Mouse (Mus musculus) lung, embryonic 14.5 days (tissue): ENCODE results near the gene Ugt1a9. TPM values are rescaled to one million over a fixed set of nuclear protein-coding genes. Genes with fewer than 3 reads are reported as not detected.
"Not testable (repeated sequence)": the region's sequence is repeated elsewhere in the genome, so short reads cannot be mapped to it uniquely, and the experiment has no call there.

Experiments used
- ATAC-seq: fragments of 200-750 bp; cut with Nextera tagmentation; 2 replicates; pipeline ENCODE4 v1.8.0; 2017; ENCODE audit warnings: mild to moderate bottlenecking, moderate TSS enrichment, moderate library complexity; ENCODE audit not compliant: insufficient read depth
- DNase-seq: peaks from one replicate; pipeline ENCODE4 v3.0.0-alpha.2; 2015
- H3K27ac ChIP-seq: fragments of 300-500 bp; sonication (generic); 2 replicates; pipeline ENCODE4 v1.5.1; 2014; ENCODE audit warnings: low read depth, mild to moderate bottlenecking, moderate library complexity
- H3K27me3 ChIP-seq: fragments of 300-500 bp; sonication (generic); 2 replicates; pipeline ENCODE4 v1.6.1; 2014; ENCODE audit warnings: low read length, control low read depth; ENCODE audit not compliant: insufficient read depth
- H3K36me3 ChIP-seq: fragments of 300-500 bp; sonication (generic); 2 replicates; pipeline ENCODE4 v1.6.1; 2014; ENCODE audit warnings: control low read depth; ENCODE audit not compliant: insufficient read depth
- H3K4me1 ChIP-seq: fragments of 300-500 bp; sonication (generic); 2 replicates; pipeline ENCODE4 v1.6.1; 2014; ENCODE audit warnings: antibody characterized with exemption, control low read depth; ENCODE audit not compliant: insufficient read depth
- H3K4me2 ChIP-seq: fragments of 300-500 bp; sonication (generic); 2 replicates; pipeline ENCODE4 v1.6.1; 2014; ENCODE audit warnings: mild to moderate bottlenecking
- H3K4me3 ChIP-seq: fragments of 300-500 bp; sonication (generic); 2 replicates; pipeline ENCODE4 v1.5.1; 2014; ENCODE audit warnings: low read depth, low read length
- H3K9ac ChIP-seq: fragments of 300-500 bp; sonication (generic); 2 replicates; pipeline ENCODE4 v1.6.1; 2014
- H3K9me3 ChIP-seq: fragments of 300-500 bp; sonication (generic); 2 replicates; pipeline ENCODE4 v1.6.1; 2016; ENCODE audit warnings: low read depth, low read length, control low read depth
- CTCF ChIP-seq: IDR thresholded peaks from 2 replicates; pipeline ENCODE4 v1.5.1; 2016; ENCODE audit warnings: antibody characterized with exemption, low read depth
- WGBS: fragments of 180-500 bp; shearing (Covaris S2); extraction: QIAGEN DNeasy Blood & Tissue Kit; methylation state at CpG from one replicate; pipeline ENCODE4 v1.1.7; 2014; 5-methylcytosine and 5-hydroxymethylcytosine counted together
- polyA plus RNA-seq: library from polyadenylated mRNA; unstranded; fragments of >200 nt; fragmentation: Nextera tagmentation; extraction: Ambion mirVana; gene quantifications from 2 replicates; pipeline ENCODE4 v1.2.1, GENCODE M21; 2014

The Ugt1a9 gene
- polyA plus RNA-seq, 1 experiment from 2014 or later, result not detected

GRCm38 (mm10) chr1:88165711-88166110 is 95.1 kb downstream of the Ugt1a9 start, which contains the start of gene Ugt1a5:
Gene Ugt1a5, plus strand, starts transcription at chr1:88166012.
- DNase-seq (no peak), ATAC-seq (no peak)
- H3K4me2 ChIP-seq, result no peak within 1 kb of the TSS
- no peak within 1 kb of the TSS for H3K9ac ChIP-seq
- H3K4me3 ChIP-seq, result no peak within 1 kb of the TSS
- no peak within 1 kb of the TSS for H3K27ac ChIP-seq
- no peak for TF ChIP-seq CTCF
- H3K36me3 ChIP-seq, result no peaks in the 10 kb centered on the region
- no peaks in the 10 kb centered on the region for H3K9me3 ChIP-seq
- H3K4me1 ChIP-seq, result no peaks in the 10 kb centered on the region
- no peaks in the 10 kb centered on the region for H3K27me3 ChIP-seq
- WGBS, result 69% methylated on average over 5 of the region's 5 CpGs

GRCm38 (mm10) chr1:88172190-88172589 is 101.6 kb downstream of the Ugt1a9 start:
- not testable (repeated sequence) for H3K4me2 ChIP-seq, H3K36me3 ChIP-seq, DNase-seq, H3K4me3 ChIP-seq, H3K4me1 ChIP-seq, H3K9ac ChIP-seq, H3K9me3 ChIP-seq, ATAC-seq, H3K27me3 ChIP-seq, H3K27ac ChIP-seq
- WGBS, result 83% methylated on average over 5 of the region's 7 CpGs

- Histone ChIP-seq H3K27ac (no peak overlapping the region), H3K4me3 (no peak overlapping the region), H3K9me3 (peaks cover 15% of the 10 kb centered on the region), H3K4me2 (no peak overlapping the region), H3K27me3 (no peaks in the 10 kb centered on the region), H3K9ac (no peak overlapping the region), H3K36me3 (no peaks in the 10 kb centered on the region), H3K4me1 (no peaks in the 10 kb centered on the region)
- DNase-seq, result no peak
- TF ChIP-seq CTCF, result no peak
- ATAC-seq, result no peak
- WGBS, result 88% methylated on average over 1 of the region's 1 CpGs
Measured at GRCm38 (mm10) chr1:88179657-88180056, 109.1 kb downstream of the Ugt1a9 start.

GRCm38 (mm10) chr1:88186325-88186935 is 115.8 kb downstream of the Ugt1a9 start:
- WGBS, result 83% methylated on average over 5 of the region's 5 CpGs
- no peak for DNase-seq
- Histone ChIP-seq H3K27ac (no peak overlapping the region), H3K4me1 (no peaks in the 10 kb centered on the region), H3K9me3 (no peaks in the 10 kb centered on the region), H3K9ac (no peak overlapping the region), H3K4me2 (no peak overlapping the region), H3K36me3 (no peaks in the 10 kb centered on the region), H3K27me3 (no peaks in the 10 kb centered on the region), H3K4me3 (no peak overlapping the region)
- TF ChIP-seq CTCF, result no peak
- ATAC-seq, result no peak

GRCm38 (mm10) chr1:88192136-88192535 is 121.5 kb downstream of the Ugt1a9 start:
- 75% methylated on average over 3 of the region's 3 CpGs for WGBS
- no peaks in the 10 kb centered on the region for H3K36me3 ChIP-seq
- TF ChIP-seq CTCF, result no peak

GRCm38 (mm10) chr1:88195687-88196086 is 125.1 kb downstream of the Ugt1a9 start:
- DNase-seq (no peak), ATAC-seq (no peak)
- no peak for TF ChIP-seq CTCF
- WGBS, result 88% methylated on average over 1 of the region's 1 CpGs
- Histone ChIP-seq H3K9ac (no peak overlapping the region), H3K27ac (no peak overlapping the region), H3K4me2 (no peak overlapping the region), H3K4me3 (no peak overlapping the region), H3K9me3 (no peaks in the 10 kb centered on the region), H3K4me1 (no peaks in the 10 kb centered on the region), H3K36me3 (no peaks in the 10 kb centered on the region), H3K27me3 (no peaks in the 10 kb centered on the region)

More at GRCm38 (mm10) chr1:88192136-88192535, 121.5 kb downstream of the Ugt1a9 start:
- Histone ChIP-seq H3K9me3 (no peaks in the 10 kb centered on the region), H3K27ac (no peak overlapping the region), H3K4me1 (no peaks in the 10 kb centered on the region), H3K27me3 (no peaks in the 10 kb centered on the region), H3K4me2 (no peak overlapping the region), H3K4me3 (no peak overlapping the region), H3K9ac (no peak overlapping the region)
- DNase-seq (no peak), ATAC-seq (no peak)

GRCm38 (mm10) chr1:88197443-88197842 is 126.8 kb downstream of the Ugt1a9 start:
- TF ChIP-seq CTCF, result no peak
- no peak overlapping the region for H3K4me3 ChIP-seq
- no peaks in the 10 kb centered on the region for H3K9me3 ChIP-seq
- WGBS, result 68% methylated on average over 3 of the region's 3 CpGs
- H3K36me3 ChIP-seq, result no peaks in the 10 kb centered on the region
- no peak overlapping the region for H3K9ac ChIP-seq
- H3K27ac ChIP-seq, result no peak overlapping the region
- H3K4me2 ChIP-seq, result no peak overlapping the region
- H3K27me3 ChIP-seq, result no peaks in the 10 kb centered on the region
- no peaks in the 10 kb centered on the region for H3K4me1 ChIP-seq
- no peak for ATAC-seq
- DNase-seq, result no peak
